In genomic region chr8:11273506-11274158, GRCm38 (mm10) we compare ENCODE assay signal across 11 mouse cellular contexts. TPM values are rescaled to one million over a fixed set of nuclear protein-coding genes. Genes with fewer than 3 reads are reported as not detected.
DNase-seq lines count a peak whose midpoint lies in the region; ATAC-seq and TF ChIP-seq lines count a peak whose summit lies in the region.
"Had no signal": no experiment of that assay in that cellular context is flagged by ENCODE, and none has a peak within 500 bp of the region (broad histone marks: within the 10 kb centered on the region; RNA-seq: fewer than 3 reads in every experiment).

No protein-coding gene starts in this region.

- H3K27ac ChIP-seq in cortical plate, adult 2 months (ENCODE audit: insufficient read depth, low read length) = peak overlapping the region; percentile 56
- no peak overlapping the region for H3K27ac ChIP-seq in forebrain, embryonic 11.5 days (ENCODE audit: low read depth, low read length)
- no peak overlapping the region for H3K27ac ChIP-seq in midbrain, embryonic 15.5 days
- H3K27ac ChIP-seq: liver, embryonic 14.5 days had no signal

- no peaks in the 10 kb centered on the region for H3K36me3 ChIP-seq in forebrain, embryonic 11.5 days (ENCODE audit: control insufficient read depth, insufficient read depth, low read length)
- H3K36me3 ChIP-seq in midbrain, embryonic 15.5 days (replicated peaks) = no peaks in the 10 kb centered on the region

- no peak overlapping the region for H3K9ac ChIP-seq in forebrain, embryonic 11.5 days (ENCODE audit: low read length)
- H3K9ac ChIP-seq in midbrain, embryonic 15.5 days = no peak overlapping the region
- H3K9ac ChIP-seq: liver, embryonic 14.5 days had no signal

- TF ChIP-seq CTCF in cortical plate, adult 2 months (IDR thresholded peaks at IDR 0.05; ENCODE audit: extremely low read depth, insufficient read depth, low read length) = no peak

- H3K27me3 ChIP-seq in forebrain, embryonic 11.5 days (ENCODE audit: control insufficient read depth, insufficient read depth, low read length) = no peaks in the 10 kb centered on the region
- no peaks in the 10 kb centered on the region for H3K27me3 ChIP-seq in midbrain, embryonic 15.5 days (replicated peaks)

- H3K4me3 ChIP-seq in cortical plate, adult 2 months (ENCODE audit: insufficient read depth, low read length) = no peak overlapping the region
- H3K4me3 ChIP-seq in forebrain, embryonic 11.5 days (ENCODE audit: low read depth, low read length) = no peak overlapping the region
- no peak overlapping the region for H3K4me3 ChIP-seq in midbrain, embryonic 15.5 days

- no peak for ATAC-seq in forebrain, embryonic 11.5 days (replicated peaks; ENCODE audit: low FRiP score)
- no peak for ATAC-seq in megakaryocyte progenitor cell, adult 5-6 weeks (replicated peaks; ENCODE audit: poor library complexity)
- no peak for ATAC-seq in midbrain, embryonic 15.5 days (replicated peaks)
- ATAC-seq: hindbrain, embryonic 16.5 days had no signal

- H3K4me2 ChIP-seq in forebrain, embryonic 11.5 days (ENCODE audit: low read depth, low read length, severe bottlenecking) = no peak overlapping the region
- no peak overlapping the region for H3K4me2 ChIP-seq in midbrain, embryonic 15.5 days

- peak; percentile 87 for DNase-seq in gastrocnemius, postnatal 25 days
- DNase-seq in layer of hippocampus, adult 11-12 months (ENCODE audit: low spot score) = peak; percentile 88
- DNase-seq in lung, postnatal 10 days = peak; percentile 84
- no peak for DNase-seq in adrenal gland, postnatal 25 days
- DNase-seq in forebrain, embryonic 11.5 days (ENCODE audit: low spot score) = no peak
- DNase-seq: cerebellum, adult 18-20 months had no signal

- WGBS in forebrain, embryonic 11.5 days = 89% methylated on average over 15 of the region's 15 CpGs
- WGBS in midbrain, embryonic 15.5 days = 85% methylated on average over 15 of the region's 15 CpGs

- no peaks in the 10 kb centered on the region for H3K9me3 ChIP-seq in forebrain, embryonic 11.5 days (ENCODE audit: control insufficient read depth, low read length)
- no peaks in the 10 kb centered on the region for H3K9me3 ChIP-seq in midbrain, embryonic 15.5 days

- TF ChIP-seq POLR2A in cortical plate, adult 2 months (IDR thresholded peaks at IDR 0.05; ENCODE audit: extremely low read depth, insufficient read depth, low read length) = no peak

- H3K4me1 ChIP-seq in cortical plate, adult 2 months (ENCODE audit: control insufficient read depth, insufficient read depth, low read length) = peaks cover 15% of the 10 kb centered on the region
- H3K4me1 ChIP-seq in forebrain, embryonic 11.5 days (replicated peaks; ENCODE audit: control insufficient read depth, insufficient read depth, low read length) = 0 out of 2 replicates have a peak, but pooled peaks cover under 1% of the 10 kb centered on the region
- H3K4me1 ChIP-seq in midbrain, embryonic 15.5 days = no peaks in the 10 kb centered on the region

RNA-seq across cellular contexts. Expression of gene Col4a2, which starts 39.0 kb away (rescaled TPM):
- polyA plus RNA-seq in cortical plate, adult 2 months (2012; rRNA removed) = 26.3 and 31.7 TPM in 2 replicates
- total RNA-seq in gastrocnemius, postnatal 25 days (2021) = 100 to 1,000 TPM; 101 to 136 TPM
- 214 and 239 TPM in 2 replicates for total RNA-seq in adrenal gland, postnatal 25 days (2021)
- 40.4 and 45.4 TPM in 2 replicates for polyA plus RNA-seq in forebrain, embryonic 11.5 days (2014; fragmentation: Nextera tagmentation; extraction: Ambion mirVana)
- total RNA-seq in megakaryocyte progenitor cell, adult 5-6 weeks (2015) = 0.22 and 0.29 TPM in 2 replicates
- 0.46 and 0.64 TPM in 2 replicates for total RNA-seq in megakaryocyte progenitor cell, adult 5-6 weeks (2017)
- polyA plus RNA-seq in midbrain, embryonic 15.5 days (2015; fragmentation: Nextera tagmentation; extraction: Ambion mirVana) = 43.7 and 47.5 TPM in 2 replicates

RNA-seq across cellular contexts. Expression of gene Col4a1, which starts 39.0 kb away (rescaled TPM):
- polyA plus RNA-seq in cortical plate, adult 2 months (2012; rRNA removed) = 29.3 TPM in 2 replicates
- total RNA-seq in gastrocnemius, postnatal 25 days (2021) = 100 to 1,000 TPM; 206 to 284 TPM
- total RNA-seq in adrenal gland, postnatal 25 days (2021) = 385 and 411 TPM in 2 replicates
- 118 and 130 TPM in 2 replicates for polyA plus RNA-seq in forebrain, embryonic 11.5 days (2014; fragmentation: Nextera tagmentation; extraction: Ambion mirVana)
- 0.29 and 0.32 TPM in 2 replicates for total RNA-seq in megakaryocyte progenitor cell, adult 5-6 weeks (2015)
- 0.08 and 1.8 TPM in 2 replicates for total RNA-seq in megakaryocyte progenitor cell, adult 5-6 weeks (2017)
- polyA plus RNA-seq in midbrain, embryonic 15.5 days (2015; fragmentation: Nextera tagmentation; extraction: Ambion mirVana) = 90.6 and 102 TPM in 2 replicates

Comparison
In these comparisons a context has a peak if more than half of its experiments do, and no peak if none do; other contexts are left out.
1. DNase-seq: peak in gastrocnemius, postnatal 25 days (single experiment), layer of hippocampus, adult 11-12 months (single experiment) and lung, postnatal 10 days (single experiment); none in adrenal gland, postnatal 25 days (single experiment) and forebrain, embryonic 11.5 days (single experiment).
2. RNA of gene Col4a2, which starts 39.0 kb away (total RNA-seq): 214 to 239 TPM in adrenal gland, postnatal 25 days and 101 to 136 TPM in gastrocnemius, postnatal 25 days; 0.22 to 0.64 TPM in megakaryocyte progenitor cell, adult 5-6 weeks; every median in the first group is over 10 times any median in the second.
3. RNA of gene Col4a1, which starts 39.0 kb away (total RNA-seq): 385 to 411 TPM in adrenal gland, postnatal 25 days and 206 to 284 TPM in gastrocnemius, postnatal 25 days; 0.08 to 1.8 TPM in megakaryocyte progenitor cell, adult 5-6 weeks; every median in the first group is over 10 times any median in the second.